Mouse (Mus musculus): ENCODE data around the gene Nrd1. TPM values are rescaled to one million over a fixed set of nuclear protein-coding genes. Genes with fewer than 3 reads are reported as not detected.

Gene Nrd1
- total RNA-seq, 2 experiments from 2014 or later, result 106 to 119 TPM

DNA sequence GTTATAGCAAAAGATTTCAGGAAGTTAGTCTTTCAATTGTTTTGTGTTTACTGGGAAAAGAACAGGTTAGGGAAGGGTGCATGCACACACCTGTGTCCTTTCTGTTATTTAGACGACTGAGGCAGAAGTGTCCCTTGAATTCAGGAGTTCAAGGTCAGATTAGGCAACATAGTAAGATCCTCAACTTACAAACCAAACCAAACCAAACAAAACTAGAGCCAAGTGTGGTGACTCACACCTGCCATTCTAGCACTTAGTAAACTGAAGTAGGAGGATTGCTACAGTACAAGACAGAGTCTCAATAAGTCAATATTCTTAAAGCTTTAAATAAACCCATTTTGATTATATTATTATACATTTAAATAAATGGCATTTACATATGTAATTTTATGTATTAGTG is 21.5 kb downstream of the Nrd1 start:
- ATAC-seq (replicated peaks; ENCODE audit: poor library complexity, severe bottlenecking), result no peak

GRCm38 (mm10) chr4:109025061-109025460 is 24.6 kb downstream of the Nrd1 start:
- ATAC-seq (replicated peaks; ENCODE audit: poor library complexity, severe bottlenecking), result no peak

- no peak for ATAC-seq (replicated peaks; ENCODE audit: poor library complexity, severe bottlenecking)
Measured at GRCm38 (mm10) chr4:109026543-109026942, 26.1 kb downstream of the Nrd1 start.

DNA sequence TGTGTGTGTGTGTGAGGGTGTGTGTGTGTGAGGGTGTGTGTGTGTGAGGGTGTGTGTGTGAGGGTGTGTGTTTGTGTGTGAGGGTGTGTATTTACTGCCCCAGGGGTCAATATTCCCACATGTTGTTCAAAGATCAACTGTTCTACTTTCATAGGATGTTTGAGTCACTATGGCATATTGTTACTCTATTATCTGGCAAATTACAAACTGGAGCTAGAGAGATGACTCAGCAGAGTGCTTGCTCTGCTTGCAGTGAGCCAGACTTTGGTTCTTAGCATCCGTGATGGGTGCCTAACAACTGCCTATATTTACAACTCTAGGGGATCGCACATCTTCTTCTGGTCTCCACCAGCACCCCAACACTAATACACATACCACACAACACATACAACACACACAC is 29.4 kb downstream of the Nrd1 start:
- no peak for ATAC-seq (replicated peaks; ENCODE audit: poor library complexity, severe bottlenecking)

- ATAC-seq (replicated peaks; ENCODE audit: poor library complexity, severe bottlenecking), result no peak
Measured at GRCm38 (mm10) chr4:109030266-109030665, 29.8 kb downstream of the Nrd1 start.

GRCm38 (mm10) chr4:109036327-109036726 is 35.9 kb downstream of the Nrd1 start:
- peak; percentile 89 for ATAC-seq (replicated peaks; ENCODE audit: poor library complexity, severe bottlenecking)

- no peak for ATAC-seq (replicated peaks; ENCODE audit: poor library complexity, severe bottlenecking)
Measured at GRCm38 (mm10) chr4:109042739-109043138, 42.3 kb downstream of the Nrd1 start.

DNA sequence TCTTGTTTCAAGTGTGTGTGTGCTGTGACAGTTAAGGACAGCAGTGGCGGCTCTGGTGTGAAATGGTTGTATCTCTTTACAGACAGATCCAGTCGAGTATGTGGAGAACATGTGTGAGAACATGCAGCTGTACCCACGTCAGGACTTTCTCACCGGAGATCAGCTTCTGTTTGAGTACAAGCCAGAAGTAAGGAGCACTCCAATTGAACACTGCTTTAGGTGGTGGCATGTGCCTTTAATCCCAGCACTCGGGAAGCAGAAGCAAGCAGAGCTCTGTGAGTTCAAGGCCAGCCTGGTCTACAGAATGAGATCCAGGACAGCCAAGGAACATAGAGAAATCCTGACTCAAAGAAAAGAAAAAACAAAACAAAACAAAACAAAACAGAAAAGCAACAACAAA is 42.8 kb downstream of the Nrd1 start:
- no peak for ATAC-seq (replicated peaks; ENCODE audit: poor library complexity, severe bottlenecking)

- no peak for ATAC-seq (replicated peaks; ENCODE audit: poor library complexity, severe bottlenecking)
Measured at GRCm38 (mm10) chr4:109043756-109044155, 43.3 kb downstream of the Nrd1 start.

- ATAC-seq (replicated peaks; ENCODE audit: poor library complexity, severe bottlenecking), result no peak
Measured at GRCm38 (mm10) chr4:109048258-109048657, 47.8 kb downstream of the Nrd1 start.

GRCm38 (mm10) chr4:109052282-109052681 is 51.8 kb downstream of the Nrd1 start:
- ATAC-seq (replicated peaks; ENCODE audit: poor library complexity, severe bottlenecking), result no peak

DNA sequence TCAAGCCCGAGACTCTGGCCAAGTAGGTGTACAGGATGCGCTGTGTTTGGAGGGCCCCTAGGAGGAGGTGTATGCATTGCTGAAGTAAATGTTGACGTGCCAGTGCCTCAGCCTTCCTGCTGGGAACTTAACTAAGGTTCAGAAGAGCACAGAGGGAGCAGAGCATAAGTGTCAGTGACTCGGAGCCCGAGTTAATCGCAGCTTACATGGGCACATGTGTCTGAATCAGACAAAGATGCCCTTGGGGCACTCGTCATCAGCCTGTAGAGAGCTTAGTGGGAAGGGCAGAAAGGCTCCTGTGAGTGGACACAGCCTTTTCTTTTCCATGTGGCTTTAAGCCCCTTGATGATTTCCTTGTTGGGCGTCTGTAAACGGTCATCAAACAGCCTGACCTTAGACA is 53.5 kb downstream of the Nrd1 start:
- ATAC-seq (replicated peaks; ENCODE audit: poor library complexity, severe bottlenecking), result no peak

DNA sequence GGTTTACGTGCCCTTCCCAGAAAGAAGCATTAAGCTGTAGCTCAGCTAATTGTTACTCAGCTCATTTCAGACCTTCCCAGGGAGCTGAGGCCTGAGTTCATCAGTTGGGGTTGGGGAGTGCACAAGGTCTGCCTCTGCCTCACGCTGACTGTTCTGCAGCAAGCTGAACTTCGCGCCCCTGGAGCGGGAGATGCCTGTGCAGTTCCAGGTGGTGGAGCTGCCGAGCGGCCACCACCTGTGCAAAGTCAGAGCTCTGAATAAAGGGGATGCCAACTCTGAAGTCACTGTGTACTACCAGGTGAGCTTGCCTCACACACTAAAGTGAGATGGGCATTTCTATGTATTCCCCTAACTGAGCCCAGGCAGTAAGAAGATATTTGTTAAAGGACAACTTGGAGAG is 55.9 kb downstream of the Nrd1 start:
- no peak for ATAC-seq (replicated peaks; ENCODE audit: poor library complexity, severe bottlenecking)

- no peak for ATAC-seq (replicated peaks; ENCODE audit: poor library complexity, severe bottlenecking)
Measured at GRCm38 (mm10) chr4:109057640-109058039, 57.2 kb downstream of the Nrd1 start.

DNA sequence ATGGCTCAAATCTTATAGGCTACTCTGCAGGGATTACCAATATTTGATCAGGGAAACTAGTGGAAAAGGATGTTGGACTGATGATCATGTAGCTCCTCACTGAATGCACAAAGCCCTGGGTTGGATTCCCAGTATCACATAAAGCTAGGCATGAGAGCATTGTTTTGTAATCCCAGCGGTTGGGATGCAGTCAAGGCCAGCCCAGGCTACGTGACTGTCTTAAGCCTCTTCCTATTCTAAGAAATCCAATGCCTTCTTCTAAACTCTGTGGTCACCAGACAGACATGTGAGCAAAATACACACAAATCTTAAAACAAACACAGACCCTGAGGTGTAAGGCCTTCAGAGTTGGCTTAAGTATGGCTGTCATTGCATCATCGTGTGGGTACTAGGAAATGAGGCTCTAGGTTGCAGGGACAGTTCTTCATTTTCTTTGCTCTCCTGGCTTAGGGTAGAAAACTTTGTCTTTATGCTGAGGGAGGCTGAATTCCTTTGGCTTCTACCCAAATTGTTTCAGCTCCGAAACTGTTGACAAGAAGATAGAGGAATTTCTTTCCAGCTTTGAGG is 58.9 kb downstream of the Nrd1 start:
- peak; percentile 53 for ATAC-seq (replicated peaks; ENCODE audit: poor library complexity, severe bottlenecking)

DNA sequence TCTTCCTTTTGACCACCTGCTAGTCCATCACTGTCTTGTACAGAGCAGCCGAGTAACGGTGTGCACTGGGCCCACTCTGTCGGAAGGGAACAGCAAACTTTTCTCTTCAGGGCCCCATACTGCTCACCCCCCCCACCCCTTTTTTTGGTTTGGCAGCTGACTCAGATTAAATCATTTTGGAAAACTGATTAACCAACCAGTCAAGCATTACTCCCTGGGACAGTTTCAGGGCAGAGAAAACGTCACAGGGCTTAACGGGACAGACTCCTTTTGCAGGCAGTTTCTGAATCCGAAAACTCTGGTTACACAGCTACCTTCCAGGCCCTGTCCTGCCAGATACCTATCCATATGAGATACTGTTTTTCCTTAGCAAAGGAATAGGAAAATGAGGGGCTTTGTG is 64.5 kb downstream of the Nrd1 start:
- no peak for ATAC-seq (replicated peaks; ENCODE audit: poor library complexity, severe bottlenecking)

DNA sequence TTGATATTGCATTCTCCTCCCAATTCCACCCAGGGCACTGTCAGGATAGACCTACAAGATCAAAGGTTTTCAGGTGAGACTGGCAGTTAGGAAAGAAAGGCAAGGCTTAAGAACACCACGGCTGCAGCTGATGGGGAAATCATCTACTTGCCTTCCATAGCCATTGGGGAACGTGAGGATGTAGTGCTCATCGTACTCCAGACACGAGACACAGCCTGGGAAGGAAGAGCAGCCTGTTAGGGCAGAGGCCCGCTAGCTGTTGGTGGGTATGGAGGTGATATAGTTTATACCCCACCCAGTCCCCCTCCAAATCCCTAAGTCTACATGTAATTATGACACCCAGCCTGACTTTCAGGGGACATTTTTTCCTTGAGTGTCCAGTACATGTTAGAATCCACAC is 65.3 kb downstream of the Nrd1 start:
- ATAC-seq (replicated peaks; ENCODE audit: poor library complexity, severe bottlenecking), result no peak

- ATAC-seq (replicated peaks; ENCODE audit: poor library complexity, severe bottlenecking), result no peak
Measured at GRCm38 (mm10) chr4:109072891-109073290, 72.4 kb downstream of the Nrd1 start.

DNA sequence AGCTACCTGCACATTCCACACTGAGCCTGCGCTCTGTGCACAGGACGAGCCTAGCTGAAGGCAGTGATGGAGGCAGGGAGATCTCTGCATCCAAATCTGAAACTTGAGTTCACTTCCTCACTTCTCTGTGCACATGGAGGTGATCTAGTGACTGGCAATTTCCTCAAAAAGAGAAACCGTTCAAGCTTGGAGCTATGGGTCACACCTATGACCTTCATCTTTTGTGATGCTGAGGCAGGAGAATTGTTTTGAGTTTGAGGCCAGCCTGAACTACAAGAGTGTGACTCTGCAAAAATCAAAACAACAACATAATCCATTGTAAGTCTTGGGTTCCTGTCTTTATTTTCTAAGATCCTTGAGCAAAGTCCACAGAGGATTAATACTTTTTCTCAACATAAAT is 72.8 kb downstream of the Nrd1 start:
- no peak for ATAC-seq (replicated peaks; ENCODE audit: poor library complexity, severe bottlenecking)

GRCm38 (mm10) chr4:109078941-109079340 is 78.5 kb downstream of the Nrd1 start:
- no peak for ATAC-seq (replicated peaks; ENCODE audit: poor library complexity, severe bottlenecking)

GRCm38 (mm10) chr4:109079676-109080075 is 79.2 kb downstream of the Nrd1 start:
- ATAC-seq (replicated peaks; ENCODE audit: poor library complexity, severe bottlenecking), result no peak

DNA sequence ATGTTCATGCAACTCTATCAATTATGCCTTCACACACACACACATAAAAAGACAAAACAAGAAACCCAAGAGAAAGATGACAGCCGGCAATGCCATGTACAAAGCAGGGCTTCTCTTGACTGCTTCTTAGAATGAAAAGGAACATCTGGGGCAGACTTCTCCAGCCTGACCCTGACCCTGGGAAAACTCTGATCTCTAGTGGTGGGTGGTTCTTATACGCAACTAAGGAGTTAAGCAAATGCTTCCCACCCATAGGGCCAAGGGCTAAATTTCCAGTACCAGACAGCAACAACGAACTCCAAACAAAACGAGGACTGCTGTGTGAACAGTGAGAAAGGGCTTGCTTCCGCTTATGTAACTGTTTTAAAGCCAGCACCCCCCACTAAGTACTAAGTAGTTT is 79.7 kb downstream of the Nrd1 start:
- ATAC-seq (replicated peaks; ENCODE audit: poor library complexity, severe bottlenecking), result no peak

DNA sequence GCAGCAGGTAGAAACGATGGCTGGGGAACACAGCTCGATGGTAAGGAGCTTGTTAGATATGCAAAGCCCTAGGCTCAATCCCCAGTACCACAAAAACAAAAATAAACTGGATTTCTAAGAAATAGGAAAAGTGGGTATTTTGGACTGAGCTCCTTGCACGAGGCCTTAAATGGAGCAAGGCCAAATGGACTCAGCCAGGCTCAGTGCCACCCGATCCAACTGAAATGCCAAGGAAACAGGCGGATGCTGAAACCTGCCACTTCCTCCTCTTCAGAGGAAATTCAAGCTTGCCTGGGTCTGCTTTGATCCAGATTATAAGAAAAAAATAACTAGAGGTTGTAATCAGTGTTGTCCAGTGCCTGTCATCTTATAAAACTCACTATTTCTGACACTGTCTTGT is 88.7 kb downstream of the Nrd1 start:
- no peak for ATAC-seq (replicated peaks; ENCODE audit: poor library complexity, severe bottlenecking)

All from granulocyte monocyte progenitor cell, adult 5-6 weeks (primary cell).